Mouse (Mus musculus) frontal cortex, postnatal 14 days (tissue): ENCODE measurements around the gene Mttp.

ENCODE experiments used
- DNase-seq, 2 experiments: peaks; one replicate each; pipeline ENCODE4 v3.0.0; 2022; ENCODE audit warnings: low spot score in 2 of 2

Mttp gene

GRCm38 (mm10) chr3:138051431-138051830 is 93.3 kb downstream of the Mttp start:
- no peak for DNase-seq

GRCm38 (mm10) chr3:138050772-138051171 is 94.0 kb downstream of the Mttp start:
- DNase-seq, result no peak

DNA sequence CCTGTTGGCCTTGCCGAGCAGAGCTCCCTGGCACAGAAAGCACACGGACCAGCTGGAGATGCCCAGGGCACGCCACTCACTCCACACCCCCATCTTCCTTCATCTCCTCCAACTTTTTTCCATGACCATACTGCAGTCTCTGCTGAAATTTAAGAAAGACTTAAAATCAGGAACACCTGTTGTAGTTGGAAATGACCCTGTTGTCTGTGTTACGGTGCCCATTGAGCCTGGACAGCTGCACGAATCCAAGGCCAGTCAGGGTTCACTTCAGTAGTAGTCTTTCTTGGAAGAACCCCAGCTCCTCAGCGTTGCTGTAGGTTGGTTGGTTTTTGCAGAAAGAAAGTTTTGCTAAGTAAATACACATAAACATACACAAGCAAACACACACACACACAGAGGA is 95.2 kb downstream of the Mttp start:
- no peak for DNase-seq

DNA sequence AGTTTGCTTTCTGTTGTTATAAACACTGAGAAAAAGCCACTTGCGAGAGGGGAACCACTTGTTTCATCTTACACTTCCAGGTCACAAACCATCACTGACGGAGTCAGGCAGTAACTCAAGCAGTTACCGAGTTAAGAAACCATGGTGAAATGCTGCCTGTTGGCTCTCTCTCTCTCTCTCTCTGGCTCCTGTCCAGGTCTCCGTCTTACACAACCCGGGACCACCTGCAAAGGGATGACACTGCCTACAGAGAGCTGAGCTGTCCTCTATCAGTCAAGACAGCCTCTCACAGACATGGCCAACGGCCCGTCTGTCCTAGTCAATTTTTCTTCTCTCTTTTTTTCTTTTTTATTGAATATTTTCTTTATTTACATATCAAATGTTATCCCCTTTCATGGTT is 101.5 kb downstream of the Mttp start:
- no peak for DNase-seq

GRCm38 (mm10) chr3:138041591-138042301 is 103.0 kb downstream of the Mttp start:
- DNase-seq, result no peak

DNA sequence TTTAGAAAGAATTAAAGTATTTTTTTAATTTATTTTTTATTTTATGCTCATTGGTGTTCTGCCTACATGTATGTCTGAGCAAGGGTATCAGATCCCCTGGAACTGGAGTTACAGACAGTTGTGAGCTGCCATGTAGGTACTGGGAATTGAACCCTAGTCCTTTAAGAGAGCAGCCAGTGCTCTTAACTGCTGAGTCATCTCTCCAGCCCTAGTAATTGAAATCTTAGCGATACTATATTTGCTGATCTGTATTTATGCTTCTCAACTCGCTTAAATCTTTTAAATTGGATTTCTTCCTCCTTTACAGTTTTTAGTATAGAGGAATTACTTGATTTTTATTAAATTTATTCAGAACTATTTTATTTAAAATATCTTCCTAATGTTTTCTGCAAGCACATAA is 103.8 kb downstream of the Mttp start:
- DNase-seq, result no peak
